Mouse (Mus musculus) liver, embryonic 14.5 days (tissue): Measurements from ENCODE around the gene Ifna13.

ENCODE experiments used
- CTCF ChIP-seq: IDR thresholded peaks from 2 replicates; pipeline ENCODE4 v1.5.1; 2016; ENCODE audit warnings: antibody characterized with exemption, low read depth, control low read depth
- EP300 ChIP-seq: IDR thresholded peaks from 2 replicates; pipeline ENCODE4 v1.6.1; 2016; ENCODE audit warnings: antibody characterized with exemption, low read depth

- TF ChIP-seq CTCF (no peak), EP300 (no peak)
These were observed 47.0 kb upstream of the Ifna13 start, which contains the start of gene Ifnab for GRCm38 (mm10) chr4:88691259-88691658.
